8 mouse cellular contexts compared by ENCODE assay signal in the genomic region with DNA sequence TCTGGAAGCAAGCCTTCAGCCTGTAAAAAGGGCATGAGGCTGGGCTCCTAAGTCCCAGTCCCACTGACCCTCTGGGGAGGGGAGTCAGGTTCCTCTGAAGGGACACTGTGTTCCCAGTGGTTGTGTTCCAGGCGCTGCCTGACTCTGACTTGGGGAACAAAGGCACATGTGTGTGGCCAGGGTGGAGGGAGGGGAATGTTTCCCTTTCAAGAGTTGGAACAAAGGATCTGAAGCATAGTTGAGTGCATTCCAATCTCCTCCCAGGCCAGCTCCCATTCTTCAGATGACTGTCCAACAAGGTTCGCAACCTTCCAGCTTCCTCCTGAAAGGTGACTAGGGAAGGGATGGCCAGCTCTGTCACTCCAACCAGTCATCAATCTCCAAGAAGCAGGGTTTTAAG. TPM values are rescaled to one million over a fixed set of nuclear protein-coding genes. Genes with fewer than 3 reads are reported as not detected.
DNase-seq lines count a peak whose midpoint lies in the region; ATAC-seq and TF ChIP-seq lines count a peak whose summit lies in the region.

No protein-coding gene starts in this region.

- peak overlapping the region; percentile 73; the same call in 1 of the 2 replicates for H3K9ac ChIP-seq in liver, embryonic 12.5 days
- H3K9ac ChIP-seq in liver, embryonic 11.5 days (ENCODE audit: low read depth, low read length): no peak overlapping the region
- peak overlapping the region; percentile 41 for H3K9ac ChIP-seq in heart, adult 2 months (ENCODE audit: low read depth, low read length)
- H3K9ac ChIP-seq in liver, embryonic 16.5 days (ENCODE audit: low read depth, low read length): no peak overlapping the region

- H3K4me1 ChIP-seq in liver, embryonic 12.5 days: peaks cover 99% of the 10 kb centered on the region
- H3K4me1 ChIP-seq in liver, embryonic 11.5 days (replicated peaks; ENCODE audit: control insufficient read depth, insufficient read depth, low read length): peaks cover 58% of the 10 kb centered on the region
- H3K4me1 ChIP-seq in heart, adult 2 months (ENCODE audit: control insufficient read depth, insufficient read depth, low read length): peaks cover 59% of the 10 kb centered on the region
- H3K4me1 ChIP-seq in liver, embryonic 16.5 days (ENCODE audit: control insufficient read depth, low read depth, low read length): peaks cover 85% of the 10 kb centered on the region
- H3K4me1 ChIP-seq in olfactory bulb, adult 2 months (ENCODE audit: control insufficient read depth, insufficient read depth, low read length): peaks cover 37% of the 10 kb centered on the region

- no peaks in the 10 kb centered on the region for H3K9me3 ChIP-seq in liver, embryonic 12.5 days (replicated peaks)
- H3K9me3 ChIP-seq in liver, embryonic 11.5 days (ENCODE audit: control insufficient read depth, low read length): no peaks in the 10 kb centered on the region
- H3K9me3 ChIP-seq in liver, embryonic 16.5 days (replicated peaks; ENCODE audit: control insufficient read depth, low read length): no peaks in the 10 kb centered on the region

- WGBS in liver, embryonic 12.5 days (ENCODE audit: insufficient replicate concordance): 81% methylated on average over 2 of the region's 2 CpGs
- WGBS in liver, embryonic 11.5 days: 86% methylated on average over 2 of the region's 2 CpGs
- WGBS in heart, adult 2 months: 8% methylated on average over 2 of the region's 2 CpGs
- 87% methylated on average over 2 of the region's 2 CpGs for WGBS in liver, embryonic 16.5 days (ENCODE audit: insufficient replicate concordance)
- 26% methylated on average over 2 of the region's 2 CpGs for WGBS in olfactory bulb, adult 2 months

- H3K79me2 ChIP-seq in heart, adult 2 months (replicated peaks; ENCODE audit: control insufficient read depth, insufficient read depth, low read length): peaks cover 3% of the 10 kb centered on the region; the same call in 1 of the 2 replicates

- ATAC-seq in liver, embryonic 12.5 days: no peak
- no peak for ATAC-seq in liver, embryonic 11.5 days (replicated peaks; ENCODE audit: low FRiP score)
- no peak for ATAC-seq in liver, embryonic 16.5 days (ENCODE audit: low read depth)
- ATAC-seq in erythroid progenitor cell, adult 5-6 weeks (replicated peaks; ENCODE audit: low FRiP score, poor library complexity, severe bottlenecking): no peak

- H3K4me3 ChIP-seq in liver, embryonic 12.5 days: no peak overlapping the region
- no peak overlapping the region for H3K4me3 ChIP-seq in liver, embryonic 11.5 days (ENCODE audit: low read depth, low read length)
- H3K4me3 ChIP-seq in heart, adult 2 months: peak overlapping the region; percentile 32
- H3K4me3 ChIP-seq in liver, embryonic 16.5 days (ENCODE audit: low read depth, low read length): no peak overlapping the region
- H3K4me3 ChIP-seq in olfactory bulb, adult 2 months (ENCODE audit: insufficient read depth, low read depth, low read length): no peak overlapping the region

- intact Hi-C loops in heart, adult 2 months (cut with DNase I): loop anchor here (1.0 to 2.0 kb wide), 3 partner anchors 31 to 82 kb away; no protein-coding TSS in a partner anchor

- H3K36me3 ChIP-seq in liver, embryonic 12.5 days: peaks cover 75% of the 10 kb centered on the region
- peaks cover 4% of the 10 kb centered on the region; the same call in 1 of the 2 replicates for H3K36me3 ChIP-seq in liver, embryonic 11.5 days (ENCODE audit: control insufficient read depth, insufficient read depth, low read length)
- H3K36me3 ChIP-seq in heart, adult 2 months (ENCODE audit: control insufficient read depth, insufficient read depth, low read length): peaks cover 56% of the 10 kb centered on the region
- H3K36me3 ChIP-seq in liver, embryonic 16.5 days (ENCODE audit: control insufficient read depth, insufficient read depth): peaks cover 23% of the 10 kb centered on the region

- TF ChIP-seq POLR2A in heart, adult 2 months (IDR thresholded peaks at IDR 0.05; ENCODE audit: insufficient read depth, low read depth, low read length): peak; percentile 59; the same call in 1 of the 2 replicates
- TF ChIP-seq POLR2A in olfactory bulb, adult 2 months (IDR thresholded peaks at IDR 0.05; ENCODE audit: insufficient read depth, low read depth, low read length): no peak

- H3K27me3 ChIP-seq in liver, embryonic 12.5 days (replicated peaks): no peaks in the 10 kb centered on the region
- H3K27me3 ChIP-seq in liver, embryonic 11.5 days (replicated peaks; ENCODE audit: control insufficient read depth, insufficient read depth, low read length): no peaks in the 10 kb centered on the region
- no peaks in the 10 kb centered on the region for H3K27me3 ChIP-seq in heart, adult 2 months (ENCODE audit: control insufficient read depth, insufficient read depth, low read length)
- H3K27me3 ChIP-seq in liver, embryonic 16.5 days (ENCODE audit: control insufficient read depth, insufficient read depth, low read depth, low read length): no peaks in the 10 kb centered on the region

- peak overlapping the region; percentile 100 for H3K27ac ChIP-seq in liver, embryonic 12.5 days
- no peak overlapping the region for H3K27ac ChIP-seq in liver, embryonic 11.5 days (ENCODE audit: low read depth, low read length)
- H3K27ac ChIP-seq in heart, adult 2 months: peak overlapping the region; percentile 97
- H3K27ac ChIP-seq in liver, embryonic 16.5 days (ENCODE audit: low read length): peak overlapping the region; percentile 35; the same call in 1 of the 2 replicates
- peak overlapping the region; percentile 92 for H3K27ac ChIP-seq in olfactory bulb, adult 2 months (ENCODE audit: insufficient read depth, low read depth, low read length)

- DNase-seq in liver, embryonic 11.5 days (ENCODE audit: low spot score): no peak
- peak; percentile 96 for DNase-seq in brain, adult 2 months (ENCODE audit: low read depth, low spot score)
- DNase-seq in heart, adult 2 months: peak; percentile 73 to 87
- peak; percentile 70 for DNase-seq in kidney, adult 18-20 months

- no peak for TF ChIP-seq CTCF in heart, adult 2 months (IDR thresholded peaks at IDR 0.05)
- TF ChIP-seq CTCF in olfactory bulb, adult 2 months (IDR thresholded peaks at IDR 0.05; ENCODE audit: insufficient read depth, low read depth, low read length): no peak

- peak; percentile 100 for TF ChIP-seq EP300 in heart, adult 2 months (IDR thresholded peaks at IDR 0.05; ENCODE audit: insufficient read depth, low read depth, low read length)

- H3K4me2 ChIP-seq in liver, embryonic 12.5 days: no peak overlapping the region
- H3K4me2 ChIP-seq in liver, embryonic 11.5 days: no peak overlapping the region
- no peak overlapping the region for H3K4me2 ChIP-seq in liver, embryonic 16.5 days (ENCODE audit: low read depth, low read length)

RNA-seq across cellular contexts. Expression of gene Bcl2l1, which starts 11.2 kb away (rescaled TPM):
- 127 and 137 TPM in 2 replicates for polyA plus RNA-seq in liver, embryonic 12.5 days (2016; fragmentation: Nextera tagmentation; extraction: Ambion mirVana)
- polyA plus RNA-seq in liver, embryonic 11.5 days (2014; fragmentation: Nextera tagmentation; extraction: Ambion mirVana): 61.7 and 69.3 TPM in 2 replicates
- total RNA-seq in heart, adult 2 months (2021): 100 to 1,000 TPM in 1 of 2 experiments, 10 to 100 TPM in 1; 51.9 to 102 TPM
- polyA plus RNA-seq in heart, adult 2 months (2012; rRNA removed): 48.1 and 51.2 TPM in 2 replicates
- 213 and 241 TPM in 2 replicates for polyA plus RNA-seq in liver, embryonic 16.5 days (2015; fragmentation: Nextera tagmentation; extraction: Ambion mirVana)
- polyA plus RNA-seq in olfactory bulb, adult 2 months (2012; ENCODE audit: insufficient read depth, insufficient read length, low replicate concordance, missing spikeins): 296 and 622 TPM in 2 replicates
- total RNA-seq in erythroid progenitor cell, adult 5-6 weeks (2015; ENCODE audit: low replicate concordance): 80.9 and 99.1 TPM in 2 replicates
- 76.9 and 94.9 TPM in 2 replicates for total RNA-seq in erythroid progenitor cell, adult 5-6 weeks (2017; ENCODE audit: low replicate concordance)

RNA-seq across cellular contexts. Expression of gene Tpx2, which starts 27.4 kb away (rescaled TPM):
- 88.0 and 89.9 TPM in 2 replicates for polyA plus RNA-seq in liver, embryonic 12.5 days (2016; fragmentation: Nextera tagmentation; extraction: Ambion mirVana)
- polyA plus RNA-seq in liver, embryonic 11.5 days (2014; fragmentation: Nextera tagmentation; extraction: Ambion mirVana): 107 and 118 TPM in 2 replicates
- 1 to 10 TPM in 1 of 2 experiments, under 1 TPM in 1; 0.75 to 1.1 TPM for total RNA-seq in heart, adult 2 months (2021)
- polyA plus RNA-seq in heart, adult 2 months (2012; rRNA removed): 0.18 and 0.50 TPM in 2 replicates
- 57.7 and 58.9 TPM in 2 replicates for polyA plus RNA-seq in liver, embryonic 16.5 days (2015; fragmentation: Nextera tagmentation; extraction: Ambion mirVana)
- polyA plus RNA-seq in olfactory bulb, adult 2 months (2012; ENCODE audit: insufficient read depth, insufficient read length, low replicate concordance, missing spikeins): 120 TPM in 1 of 2 replicates, not detected in the other
- 326 and 338 TPM in 2 replicates for total RNA-seq in erythroid progenitor cell, adult 5-6 weeks (2015; ENCODE audit: low replicate concordance)
- 393 and 412 TPM in 2 replicates for total RNA-seq in erythroid progenitor cell, adult 5-6 weeks (2017; ENCODE audit: low replicate concordance)

Comparison
In these comparisons a context has a peak if more than half of its experiments do, and no peak if none do; other contexts are left out.
1. H3K9ac ChIP-seq: peak in liver, embryonic 12.5 days (single experiment) and heart, adult 2 months (single experiment); none in liver, embryonic 11.5 days (single experiment) and liver, embryonic 16.5 days (single experiment).